Mouse (Mus musculus) heart, embryonic 14.5 days (tissue): Measurements from ENCODE around the gene Alg10b. TPM values are rescaled to one million over a fixed set of nuclear protein-coding genes. Genes with fewer than 3 reads are reported as not detected.

Experiments
- ATAC-seq: fragments of 200-750 bp; cut with Nextera tagmentation; 2 replicates; pipeline ENCODE4 v1.8.0; 2017; ENCODE audit warnings: low read depth, moderate TSS enrichment; ENCODE audit not compliant: insufficient number of reproducible peaks, insufficient read depth, low FRiP score
- H3K27ac ChIP-seq, 2 experiments: fragments of 200-500 bp in 1 of 2; fragments of 300-500 bp in 1 of 2; sonication (generic) in 1 of 2; replicated peaks in 1 of 2; 2 replicates each; pipeline ENCODE4 v1.5.1; 2012 to 2014; ENCODE audit warnings: low read depth in 2 of 2, low read length in 2 of 2, control low read depth in 1 of 2, mild to moderate bottlenecking in 1 of 2, mixed read lengths in 1 of 2; ENCODE audit not compliant: control insufficient read depth in 1 of 2, insufficient read depth in 1 of 2
- H3K27me3 ChIP-seq: fragments of 300-500 bp; sonication (generic); 2 replicates; pipeline ENCODE4 v1.6.1; 2014; ENCODE audit warnings: mild to moderate bottlenecking, low read length, control low read depth; ENCODE audit not compliant: control insufficient read depth, insufficient read depth
- H3K36me3 ChIP-seq: fragments of 300-500 bp; sonication (generic); 2 replicates; pipeline ENCODE4 v1.6.1; 2014; ENCODE audit warnings: mild to moderate bottlenecking, control low read depth, low read length, mixed read lengths; ENCODE audit not compliant: control insufficient read depth, insufficient read depth
- H3K4me1 ChIP-seq, 2 experiments: fragments of 200-500 bp in 1 of 2; fragments of 300-500 bp in 1 of 2; sonication (generic) in 1 of 2; 2 replicates each; pipeline ENCODE4 v1.6.1; 2012 to 2014; ENCODE audit warnings: low read length in 2 of 2, control low read depth in 1 of 2, mixed read lengths in 1 of 2; ENCODE audit not compliant: control insufficient read depth in 2 of 2, insufficient read depth in 2 of 2
- H3K4me2 ChIP-seq: fragments of 300-500 bp; sonication (generic); 2 replicates; pipeline ENCODE4 v1.6.1; 2014; ENCODE audit warnings: mild to moderate bottlenecking, low read length
- H3K4me3 ChIP-seq, 2 experiments: fragments of 200-500 bp in 1 of 2; fragments of 300-500 bp in 1 of 2; sonication (generic) in 1 of 2; 2 replicates each; pipeline ENCODE4 v1.5.1; 2012 to 2014; ENCODE audit warnings: low read length in 2 of 2, mild to moderate bottlenecking in 2 of 2, control low read depth in 1 of 2, low read depth in 1 of 2, moderate library complexity in 1 of 2; ENCODE audit not compliant: control insufficient read depth in 1 of 2, insufficient read depth in 1 of 2
- H3K9ac ChIP-seq: fragments of 300-500 bp; sonication (generic); 2 replicates; pipeline ENCODE4 v1.6.1; 2014; ENCODE audit warnings: mild to moderate bottlenecking, low read length
- H3K9me3 ChIP-seq: fragments of 300-500 bp; sonication (generic); 2 replicates; pipeline ENCODE4 v1.6.1; 2016; ENCODE audit warnings: low read length, control low read depth; ENCODE audit not compliant: control insufficient read depth
- WGBS: fragments of 180-500 bp; shearing (Covaris S2); extraction: QIAGEN DNeasy Blood & Tissue Kit; methylation state at CpG from one replicate; pipeline ENCODE4 v1.1.7; 2014; 5-methylcytosine and 5-hydroxymethylcytosine counted together
- microRNA-seq: library from miRNA; unstranded; fragments of <30 nt; microRNA quantifications from one replicate; pipeline ENCODE4, GENCODE M21; 2016
- polyA plus RNA-seq: library from polyadenylated mRNA; unstranded; fragments of >200 nt; fragmentation: Nextera tagmentation; extraction: Ambion mirVana; gene quantifications from 2 replicates; pipeline ENCODE4 v1.2.1, GENCODE M21; 2014

Gene Alg10b
- polyA plus RNA-seq, 1 experiment from 2014 or later = 22.0 TPM

DNA sequence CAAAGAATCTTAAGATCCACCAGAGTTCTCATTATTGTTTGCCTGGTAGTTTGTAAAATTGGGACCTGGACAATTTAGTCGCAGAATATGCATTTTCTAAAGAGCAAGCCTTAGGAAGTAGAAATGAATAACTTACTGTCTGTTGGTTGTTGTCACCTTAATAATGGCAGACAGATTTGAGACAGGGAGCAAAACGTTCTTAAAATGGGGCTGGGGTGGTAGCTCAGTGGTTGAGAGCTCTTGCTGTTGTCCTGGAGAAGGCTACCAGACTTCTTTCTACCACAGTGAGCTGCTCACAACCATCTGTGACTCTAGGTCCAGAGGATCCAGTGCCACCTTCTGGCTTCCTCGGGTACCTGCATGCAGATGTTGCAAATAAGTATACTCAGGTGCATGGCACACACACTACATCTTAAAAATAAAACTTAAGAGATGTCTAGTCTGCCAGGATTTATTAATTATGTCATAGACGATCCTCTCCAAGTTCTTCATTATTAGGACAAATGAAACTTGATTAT, 1.0 kb downstream of the Alg10b start:
- H3K36me3 ChIP-seq = peaks cover 43% of the 10 kb centered on the region
- ATAC-seq = no peak
- H3K27ac ChIP-seq = no peak overlapping the region
- H3K4me1 ChIP-seq = peaks cover 0 to 13% of the 10 kb centered on the region in 2 experiments; a peak in 2 of 4 replicates
- H3K27me3 ChIP-seq = no peaks in the 10 kb centered on the region
- H3K9ac ChIP-seq = peak overlapping the region; percentile 94
- WGBS = 61% methylated on average over 4 of the region's 4 CpGs
- H3K4me2 ChIP-seq = peak overlapping the region; percentile 93
- no peaks in the 10 kb centered on the region for H3K9me3 ChIP-seq
- peak overlapping the region in 1 of 2 experiments; percentile 94; a peak in 2 of 4 replicates for H3K4me3 ChIP-seq

DNA sequence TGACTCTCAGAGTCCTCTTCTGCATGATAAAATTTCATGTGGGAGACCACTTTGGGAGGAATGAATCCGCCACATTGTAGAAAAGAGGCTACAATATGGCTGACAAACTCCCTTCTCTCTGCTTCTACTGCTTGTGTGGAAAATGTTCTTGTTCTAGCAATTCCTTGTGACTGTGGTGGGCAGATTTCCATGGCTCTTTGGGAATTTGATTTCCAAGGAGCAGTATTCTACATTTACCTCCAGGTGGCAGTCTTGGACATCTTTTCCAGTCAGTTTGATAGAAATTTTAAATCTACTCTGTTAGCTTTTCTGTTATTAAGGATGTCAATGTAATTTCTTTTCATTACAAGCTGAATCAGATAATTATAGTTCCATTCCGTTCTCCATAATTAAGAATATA, 13.5 kb downstream of the Alg10b start:
- Histone ChIP-seq H3K9ac (no peak overlapping the region), H3K27me3 (no peaks in the 10 kb centered on the region), H3K27ac (no peak overlapping the region), H3K4me1 (no peaks in the 10 kb centered on the region), H3K9me3 (no peaks in the 10 kb centered on the region), H3K36me3 (peaks cover 11% of the 10 kb centered on the region), H3K4me2 (no peak overlapping the region), H3K4me3 (no peak overlapping the region)
- WGBS = 27% methylated on average over 2 of the region's 2 CpGs
- ATAC-seq = no peak

DNA sequence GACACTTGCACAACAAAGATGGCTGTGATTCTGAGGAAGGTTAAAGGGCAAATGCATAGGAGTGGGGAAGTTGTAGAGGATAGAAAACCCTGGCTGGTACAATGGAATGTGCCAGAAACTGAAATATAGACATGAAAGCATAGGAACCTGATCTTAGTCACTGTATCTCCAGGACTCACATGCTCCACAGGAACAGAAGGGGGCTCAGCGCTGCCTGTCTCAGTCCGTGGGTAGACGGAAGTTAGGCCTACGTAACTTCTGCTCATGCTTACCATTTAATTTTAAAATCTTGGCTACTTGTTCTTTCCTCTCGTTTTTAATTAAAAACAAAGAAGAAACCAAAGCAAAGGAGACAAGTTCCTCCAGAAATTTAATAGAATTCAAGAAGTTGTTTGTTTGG, 20.0 kb downstream of the Alg10b start:
- no peak for ATAC-seq
- Histone ChIP-seq H3K4me3 (no peak overlapping the region), H3K9ac (no peak overlapping the region), H3K27ac (no peak overlapping the region), H3K27me3 (no peaks in the 10 kb centered on the region), H3K4me1 (no peaks in the 10 kb centered on the region), H3K36me3 (no peaks in the 10 kb centered on the region), H3K9me3 (no peaks in the 10 kb centered on the region), H3K4me2 (no peak overlapping the region)
- WGBS = 77% methylated on average over 5 of the region's 5 CpGs

DNA sequence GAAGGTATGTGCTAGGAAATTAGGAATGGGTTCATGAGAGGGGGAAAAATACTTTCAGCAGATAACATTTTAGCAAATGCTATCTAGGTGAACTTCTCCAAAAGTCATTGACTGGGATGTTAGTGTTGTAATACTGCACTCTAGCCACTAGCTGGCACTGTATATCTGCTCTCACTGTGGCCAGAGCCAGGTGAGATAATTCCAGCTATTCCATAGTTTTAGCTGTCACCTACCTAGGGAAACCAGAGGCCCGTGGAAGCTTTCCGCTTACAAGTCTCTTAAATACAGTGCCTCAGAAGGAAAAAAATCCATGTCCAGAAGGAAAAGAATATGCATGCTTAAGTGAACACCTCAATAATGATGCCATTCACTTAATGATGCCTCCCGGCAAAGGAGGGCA, 25.6 kb downstream of the Alg10b start:
- Histone ChIP-seq H3K9me3 (no peaks in the 10 kb centered on the region), H3K4me3 (no peak overlapping the region), H3K27ac (no peak overlapping the region), H3K4me1 (no peaks in the 10 kb centered on the region), H3K27me3 (no peaks in the 10 kb centered on the region), H3K9ac (no peak overlapping the region), H3K36me3 (no peaks in the 10 kb centered on the region), H3K4me2 (no peak overlapping the region)
- ATAC-seq = no peak
- WGBS = 56% methylated on average over 3 of the region's 3 CpGs

DNA sequence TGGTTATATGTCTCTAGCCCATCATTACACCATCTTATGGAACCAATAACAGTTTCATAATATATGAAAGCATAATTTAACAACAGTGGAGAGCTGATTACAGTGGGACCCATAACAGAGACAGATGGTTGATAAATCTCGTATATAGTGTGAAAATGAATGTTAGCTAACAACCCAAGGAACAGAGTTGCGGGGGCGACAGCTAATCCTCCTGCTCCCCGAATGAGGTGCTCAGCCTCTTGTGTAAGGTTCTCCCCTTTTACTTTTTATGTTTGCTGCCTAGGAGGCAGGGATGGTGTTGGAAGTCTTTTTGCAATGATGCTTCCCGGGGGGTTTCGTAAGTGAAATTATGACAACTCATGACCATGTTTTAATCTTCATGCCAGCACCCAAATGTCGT, 58.8 kb downstream of the Alg10b start:
- WGBS = 88% methylated on average over 7 of the region's 7 CpGs
- Histone ChIP-seq H3K27me3 (no peaks in the 10 kb centered on the region), H3K9me3 (no peaks in the 10 kb centered on the region), H3K9ac (no peak overlapping the region), H3K36me3 (no peaks in the 10 kb centered on the region), H3K4me2 (no peak overlapping the region), H3K4me1 (no peaks in the 10 kb centered on the region), H3K4me3 (no peak overlapping the region), H3K27ac (no peak overlapping the region)
- no peak for ATAC-seq

Small RNAs within 50 kb of the gene (microRNA-seq; reads per million reads assigned to microRNA genes)
- gene Mir7648 = not detected
